Mouse (Mus musculus): ENCODE results near the gene Gm44511. TPM values are rescaled to one million over a fixed set of nuclear protein-coding genes. Genes with fewer than 3 reads are reported as not detected.

The Gm44511 gene
- total RNA-seq (2014; fragmentation: Nextera tagmentation) (not detected in 2 replicates), total RNA-seq (2017) (not detected in 2 replicates), polyA plus RNA-seq (2012) (not detected in 2 replicates)

DNA sequence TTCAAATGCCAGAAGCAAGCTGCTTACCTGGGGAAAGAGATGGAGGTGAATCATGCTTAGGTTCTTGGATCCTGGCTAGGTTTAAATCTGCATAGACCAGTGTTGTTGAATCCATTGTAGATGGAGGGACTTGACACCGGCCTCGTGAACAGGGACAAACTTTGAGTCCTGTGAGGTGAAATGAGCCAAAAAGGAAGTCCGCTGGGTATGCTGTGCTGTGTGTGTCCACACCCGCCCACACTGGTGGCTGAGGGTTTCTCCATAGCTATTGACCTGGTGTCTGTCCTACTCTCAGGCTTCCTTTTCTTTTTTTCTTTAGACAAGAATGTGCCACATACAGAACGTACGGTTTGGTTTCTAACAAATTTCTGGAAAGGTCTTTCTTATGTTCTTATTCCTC, at the start of gene Gm44511, which contains the start of gene Klrb1b:
Gene Gm44511, minus strand, starts transcription at position 184 of the 400 bp plus-strand sequence.
Gene Klrb1b, minus strand, starts transcription at position 200 of the 400 bp plus-strand sequence.
- H3K4me1 ChIP-seq (ENCODE audit: insufficient read depth, low read depth, low read length) = no peaks in the 10 kb centered on the region
- DNase-seq (ENCODE audit: low spot score) = no peak
- H3K27me3 ChIP-seq (ENCODE audit: insufficient read depth, low read length) = no peaks in the 10 kb centered on the region
- no peak within 1 kb of the TSS for H3K4me3 ChIP-seq (ENCODE audit: low read depth, low read length)
- peaks cover 12% of the 10 kb centered on the region for H3K9me3 ChIP-seq (replicated peaks)
- no peak for ATAC-seq (ENCODE audit: extremely low read depth, insufficient number of reproducible peaks, low FRiP score, poor library complexity, severe bottlenecking)
- no peaks in the 10 kb centered on the region for H3K36me3 ChIP-seq (replicated peaks)
- TF ChIP-seq CTCF (IDR thresholded peaks at IDR 0.05; ENCODE audit: low read depth, low read length) (no peak), GATA1 (IDR thresholded peaks at IDR 0.05; ENCODE audit: borderline replicate concordance, low read length) (no peak), TAL1 (conservative IDR thresholded peaks at IDR 0.05; ENCODE audit: low read depth, low read length) (no peak), GATA2 (IDR thresholded peaks at IDR 0.05; ENCODE audit: borderline replicate concordance, low read depth, low read length) (no peak), POLR2AphosphoS5 (IDR thresholded peaks at IDR 0.05; ENCODE audit: insufficient replicate concordance, low read depth, low read length) (no peak)

DNA sequence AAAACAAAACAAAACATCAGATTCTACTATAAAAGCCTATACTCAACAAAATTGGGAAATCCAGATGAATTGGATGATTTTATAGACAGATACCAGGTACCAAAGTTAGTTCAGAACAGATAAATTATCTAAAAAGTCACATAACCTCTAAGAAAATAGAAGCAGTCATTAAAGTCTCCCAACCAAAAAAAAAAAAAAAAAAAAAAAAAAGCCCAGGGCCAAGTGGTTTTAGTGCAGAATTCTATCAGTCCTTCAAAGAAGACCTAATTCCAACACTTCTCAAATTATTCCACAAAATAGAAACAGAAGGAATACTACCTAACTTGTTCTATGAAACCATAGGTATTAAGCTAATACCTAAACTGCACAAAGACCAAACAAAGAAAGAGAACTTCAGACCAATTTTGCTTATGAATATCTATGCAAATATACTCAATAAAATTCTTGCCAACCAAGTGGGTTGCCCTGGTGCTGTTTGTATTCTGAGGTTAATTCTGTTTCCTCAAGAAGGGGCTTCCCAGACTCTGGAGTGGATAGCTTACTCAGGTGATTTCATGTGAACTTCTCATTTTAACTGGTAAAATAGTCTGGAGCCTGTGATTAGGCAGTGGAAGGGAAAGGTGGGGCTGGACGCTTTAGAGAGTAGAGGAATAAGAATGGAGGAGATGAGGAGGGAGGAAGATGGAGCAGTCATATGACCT, 45.9 kb upstream of the Gm44511 start:
- H3K9me3 ChIP-seq (replicated peaks) = 0 out of 2 replicates have a peak, but pooled peaks cover 1% of the 10 kb centered on the region
- no peaks in the 10 kb centered on the region for H3K36me3 ChIP-seq (replicated peaks)
- H3K27me3 ChIP-seq (ENCODE audit: insufficient read depth, low read length) = no peaks in the 10 kb centered on the region
- no peak overlapping the region for H3K4me3 ChIP-seq (ENCODE audit: low read depth, low read length)
- DNase-seq (ENCODE audit: low spot score) (no peak), ATAC-seq (ENCODE audit: extremely low read depth, insufficient number of reproducible peaks, low FRiP score, poor library complexity, severe bottlenecking) (no peak)
- H3K4me1 ChIP-seq (ENCODE audit: insufficient read depth, low read depth, low read length) = no peaks in the 10 kb centered on the region
- TF ChIP-seq GATA2 (IDR thresholded peaks at IDR 0.05; ENCODE audit: borderline replicate concordance, low read depth, low read length) = no peak
- no peak for TF ChIP-seq CTCF (IDR thresholded peaks at IDR 0.05; ENCODE audit: low read depth, low read length)
- no peak for TF ChIP-seq TAL1 (conservative IDR thresholded peaks at IDR 0.05; ENCODE audit: low read depth, low read length)
- TF ChIP-seq POLR2AphosphoS5 (IDR thresholded peaks at IDR 0.05; ENCODE audit: insufficient replicate concordance, low read depth, low read length) = no peak
- TF ChIP-seq GATA1 (IDR thresholded peaks at IDR 0.05; ENCODE audit: borderline replicate concordance, low read length) = no peak

DNA sequence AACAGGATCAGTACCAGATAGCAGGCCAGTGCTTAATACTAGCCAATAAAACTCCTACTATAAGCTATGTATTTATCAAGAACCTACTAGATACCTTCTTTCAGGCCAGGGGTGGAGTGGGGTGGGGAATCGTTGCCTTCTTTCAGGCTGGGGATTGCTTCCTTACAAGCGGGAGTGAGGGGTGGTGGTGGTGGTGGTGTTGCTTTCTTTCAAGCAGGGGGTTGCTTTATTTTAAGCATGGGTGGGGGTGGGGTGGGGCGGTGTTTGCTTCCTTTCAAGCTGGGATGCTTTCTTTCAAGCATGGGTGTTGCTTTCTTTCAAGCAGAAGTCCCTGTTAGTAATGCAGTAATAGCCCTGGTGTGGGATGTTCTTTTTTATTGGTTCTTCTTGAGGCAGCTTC, 42.7 kb upstream of the Gm44511 start:
- Histone ChIP-seq H3K9me3 (replicated peaks) (0 out of 2 replicates have a peak, but pooled peaks cover 3% of the 10 kb centered on the region), H3K27me3 (ENCODE audit: insufficient read depth, low read length) (no peaks in the 10 kb centered on the region), H3K4me3 (ENCODE audit: low read depth, low read length) (no peak overlapping the region), H3K4me1 (ENCODE audit: insufficient read depth, low read depth, low read length) (no peaks in the 10 kb centered on the region), H3K36me3 (replicated peaks) (no peaks in the 10 kb centered on the region)
- ATAC-seq (ENCODE audit: extremely low read depth, insufficient number of reproducible peaks, low FRiP score, poor library complexity, severe bottlenecking) = no peak
- no peak for DNase-seq (ENCODE audit: low spot score)
- TF ChIP-seq CTCF (IDR thresholded peaks at IDR 0.05; ENCODE audit: low read depth, low read length) (no peak), POLR2AphosphoS5 (IDR thresholded peaks at IDR 0.05; ENCODE audit: insufficient replicate concordance, low read depth, low read length) (no peak), TAL1 (conservative IDR thresholded peaks at IDR 0.05; ENCODE audit: low read depth, low read length) (no peak), GATA1 (IDR thresholded peaks at IDR 0.05; ENCODE audit: borderline replicate concordance, low read length) (no peak), GATA2 (IDR thresholded peaks at IDR 0.05; ENCODE audit: borderline replicate concordance, low read depth, low read length) (no peak)

DNA sequence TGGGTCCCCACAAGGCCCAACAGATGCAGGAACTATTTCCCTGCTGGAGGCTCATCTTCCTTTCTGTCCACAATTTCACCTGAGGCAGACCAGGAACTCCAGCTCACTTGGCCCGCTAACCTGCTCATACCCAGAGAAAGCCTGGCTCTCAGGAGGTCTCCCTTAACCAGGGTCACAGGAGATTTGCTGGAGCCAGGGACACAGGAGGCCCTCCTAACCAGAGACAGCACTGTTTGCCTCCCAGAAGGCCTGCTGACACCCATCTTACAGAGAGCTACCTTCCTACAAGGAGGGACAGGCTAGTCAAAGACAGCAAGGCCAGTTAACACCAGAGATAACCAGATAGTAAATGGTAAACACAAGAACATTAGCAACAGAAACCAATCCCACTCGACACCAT, 31.9 kb upstream of the Gm44511 start:
- no peaks in the 10 kb centered on the region for H3K36me3 ChIP-seq (replicated peaks)
- H3K4me3 ChIP-seq (ENCODE audit: low read depth, low read length) = no peak overlapping the region
- TF ChIP-seq CTCF (IDR thresholded peaks at IDR 0.05; ENCODE audit: low read depth, low read length) (no peak), GATA1 (IDR thresholded peaks at IDR 0.05; ENCODE audit: borderline replicate concordance, low read length) (no peak), POLR2AphosphoS5 (IDR thresholded peaks at IDR 0.05; ENCODE audit: insufficient replicate concordance, low read depth, low read length) (no peak), TAL1 (conservative IDR thresholded peaks at IDR 0.05; ENCODE audit: low read depth, low read length) (no peak), GATA2 (IDR thresholded peaks at IDR 0.05; ENCODE audit: borderline replicate concordance, low read depth, low read length) (no peak)
- no peak for ATAC-seq (ENCODE audit: extremely low read depth, insufficient number of reproducible peaks, low FRiP score, poor library complexity, severe bottlenecking)
- H3K9me3 ChIP-seq (replicated peaks) = peaks cover 24% of the 10 kb centered on the region
- H3K4me1 ChIP-seq (ENCODE audit: insufficient read depth, low read depth, low read length) = no peaks in the 10 kb centered on the region
- no peaks in the 10 kb centered on the region for H3K27me3 ChIP-seq (ENCODE audit: insufficient read depth, low read length)
- DNase-seq (ENCODE audit: low spot score) = no peak

DNA sequence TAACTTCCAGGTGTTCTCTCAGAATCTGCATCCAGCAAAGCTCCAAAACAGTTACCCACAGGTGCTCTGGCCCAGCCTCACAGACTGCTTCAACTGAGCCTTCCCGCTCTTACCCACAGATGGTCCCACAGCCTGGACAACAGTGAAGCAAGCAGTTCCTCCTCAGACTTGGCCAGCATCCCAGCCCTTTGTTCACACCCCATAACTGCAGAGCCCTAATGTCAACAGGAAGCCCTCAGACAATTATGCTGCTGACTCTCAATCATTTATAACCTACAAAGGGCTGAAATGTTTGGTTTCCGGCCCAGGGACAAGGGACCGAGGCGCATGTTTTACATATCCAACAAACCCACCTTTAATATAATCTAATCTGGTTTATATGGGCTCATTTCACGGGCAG, 30.1 kb upstream of the Gm44511 start:
- ATAC-seq (ENCODE audit: extremely low read depth, insufficient number of reproducible peaks, low FRiP score, poor library complexity, severe bottlenecking) = no peak
- no peaks in the 10 kb centered on the region for H3K27me3 ChIP-seq (ENCODE audit: insufficient read depth, low read length)
- H3K4me3 ChIP-seq (ENCODE audit: low read depth, low read length) = no peak overlapping the region
- no peaks in the 10 kb centered on the region for H3K4me1 ChIP-seq (ENCODE audit: insufficient read depth, low read depth, low read length)
- H3K36me3 ChIP-seq (replicated peaks) = no peaks in the 10 kb centered on the region
- no peak for DNase-seq (ENCODE audit: low spot score)
- TF ChIP-seq TAL1 (conservative IDR thresholded peaks at IDR 0.05; ENCODE audit: low read depth, low read length) = no peak
- TF ChIP-seq CTCF (IDR thresholded peaks at IDR 0.05; ENCODE audit: low read depth, low read length) = no peak
- TF ChIP-seq GATA2 (IDR thresholded peaks at IDR 0.05; ENCODE audit: borderline replicate concordance, low read depth, low read length) = no peak
- TF ChIP-seq GATA1 (IDR thresholded peaks at IDR 0.05; ENCODE audit: borderline replicate concordance, low read length) = no peak
- TF ChIP-seq POLR2AphosphoS5 (IDR thresholded peaks at IDR 0.05; ENCODE audit: insufficient replicate concordance, low read depth, low read length) = no peak
- peaks cover 36% of the 10 kb centered on the region for H3K9me3 ChIP-seq (replicated peaks)

DNA sequence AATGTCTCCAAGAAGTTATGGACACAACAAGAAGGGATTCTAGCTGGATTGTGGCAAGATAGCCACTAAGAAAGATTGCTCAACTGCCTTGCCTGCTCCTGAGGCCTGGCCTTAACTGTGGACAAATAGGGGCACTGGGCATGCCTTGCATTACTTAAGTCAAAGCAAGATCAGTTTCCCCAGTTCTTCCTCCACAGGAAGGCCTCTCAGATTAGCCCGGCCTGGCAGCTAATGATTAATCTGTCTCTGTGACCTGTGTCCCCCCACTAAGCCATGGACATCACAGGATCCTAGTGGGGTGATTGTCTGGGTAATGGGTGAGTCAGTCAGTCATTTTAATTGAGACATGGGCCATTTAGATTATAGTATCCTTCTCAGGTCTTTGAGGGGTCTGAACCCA, 29.4 kb upstream of the Gm44511 start:
- H3K9me3 ChIP-seq (replicated peaks) = peaks cover 36% of the 10 kb centered on the region
- no peaks in the 10 kb centered on the region for H3K4me1 ChIP-seq (ENCODE audit: insufficient read depth, low read depth, low read length)
- no peak overlapping the region for H3K4me3 ChIP-seq (ENCODE audit: low read depth, low read length)
- no peak for TF ChIP-seq GATA2 (IDR thresholded peaks at IDR 0.05; ENCODE audit: borderline replicate concordance, low read depth, low read length)
- TF ChIP-seq GATA1 (IDR thresholded peaks at IDR 0.05; ENCODE audit: borderline replicate concordance, low read length) = no peak
- no peak for TF ChIP-seq CTCF (IDR thresholded peaks at IDR 0.05; ENCODE audit: low read depth, low read length)
- no peak for TF ChIP-seq TAL1 (conservative IDR thresholded peaks at IDR 0.05; ENCODE audit: low read depth, low read length)
- no peak for TF ChIP-seq POLR2AphosphoS5 (IDR thresholded peaks at IDR 0.05; ENCODE audit: insufficient replicate concordance, low read depth, low read length)
- DNase-seq (ENCODE audit: low spot score) = no peak
- no peaks in the 10 kb centered on the region for H3K36me3 ChIP-seq (replicated peaks)
- H3K27me3 ChIP-seq (ENCODE audit: insufficient read depth, low read length) = no peaks in the 10 kb centered on the region
- no peak for ATAC-seq (ENCODE audit: extremely low read depth, insufficient number of reproducible peaks, low FRiP score, poor library complexity, severe bottlenecking)
